Mouse (Mus musculus): ENCODE results near the gene Pkp4. TPM values are rescaled to one million over a fixed set of nuclear protein-coding genes. Genes with fewer than 3 reads are reported as not detected.

Gene Pkp4
- polyA plus RNA-seq, 1 experiment from 2014 or later: 107 TPM

DNA sequence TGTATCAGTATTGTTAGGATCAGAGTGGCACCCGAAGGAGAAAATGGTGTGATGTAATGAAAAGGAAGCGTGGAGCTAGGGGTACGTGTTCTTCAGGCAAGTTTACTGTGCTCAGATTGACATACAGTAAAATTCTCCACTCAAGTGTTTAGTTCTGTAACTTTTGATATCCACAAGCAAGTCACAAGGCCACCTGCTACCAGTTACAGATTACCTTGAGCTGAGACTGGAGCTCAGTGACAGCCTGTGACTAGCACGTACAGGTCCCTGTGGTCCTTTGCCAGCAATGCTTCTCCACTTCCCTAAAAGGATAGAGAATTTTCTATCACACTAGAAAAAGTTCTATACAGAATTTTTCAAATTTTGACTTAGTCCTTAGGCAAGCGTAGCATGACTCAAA lies 73.9 kb downstream of the Pkp4 start:
- no peaks in the 10 kb centered on the region for H3K27me3 ChIP-seq
- no peak for DNase-seq (ENCODE audit: low read depth, low spot score)
- ATAC-seq: no peak
- ChIA-PET POLR2A (no interaction called here), CTCF (no interaction called here)
- in situ Hi-C loops (cut with MboI; ENCODE audit: low pct_unique_long_range_greater_than_20kb): no loop called here
- no peak for TF ChIP-seq CTCF (IDR thresholded peaks at IDR 0.05)

- in situ Hi-C loops (cut with MboI; ENCODE audit: low pct_unique_long_range_greater_than_20kb): no loop called here
- TF ChIP-seq CTCF (IDR thresholded peaks at IDR 0.05): no peak
- ATAC-seq (no peak), DNase-seq (ENCODE audit: low read depth, low spot score) (no peak)
- CTCF ChIA-PET: interaction anchor here (1.2 kb wide), 1 partner anchor 13 kb away, joined by 4 read pairs; no protein-coding TSS in a partner anchor
- POLR2A ChIA-PET: no interaction called here
- no peaks in the 10 kb centered on the region for H3K27me3 ChIP-seq
Observed at GRCm38 (mm10) chr2:59239841-59240395, 79.3 kb downstream of the Pkp4 start.

DNA sequence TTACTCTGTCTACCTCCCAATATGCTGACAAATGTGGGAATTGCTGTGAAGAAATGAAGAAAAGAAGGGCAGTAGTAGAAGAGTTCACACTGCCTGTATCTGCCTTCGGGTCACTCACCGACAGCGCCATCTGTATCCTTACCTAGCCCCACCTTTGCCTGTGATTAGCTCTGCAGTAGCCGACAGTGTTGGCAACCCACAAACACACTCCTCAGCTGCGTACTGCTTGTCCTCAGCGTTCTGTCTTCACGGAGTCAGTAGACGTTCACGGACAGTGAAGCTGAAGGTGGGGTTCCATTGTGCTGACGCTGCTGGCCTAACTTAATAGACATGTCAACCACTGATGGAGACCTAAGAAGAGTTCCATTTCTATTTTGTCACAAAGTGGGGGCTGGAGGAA lies 81.5 kb downstream of the Pkp4 start:
- no peaks in the 10 kb centered on the region for H3K27me3 ChIP-seq
- ChIA-PET CTCF (interaction anchor here (1.0 to 1.1 kb wide), 2 partner anchors 12 to 14 kb away, joined by 3 read pairs; no protein-coding TSS in a partner anchor), POLR2A (no interaction called here)
- in situ Hi-C loops (cut with MboI; ENCODE audit: low pct_unique_long_range_greater_than_20kb): no loop called here
- ATAC-seq (no peak), DNase-seq (ENCODE audit: low read depth, low spot score) (no peak)
- no peak for TF ChIP-seq CTCF (IDR thresholded peaks at IDR 0.05)

GRCm38 (mm10) chr2:59244273-59245097 lies 83.8 kb downstream of the Pkp4 start:
- in situ Hi-C loops (cut with MboI; ENCODE audit: low pct_unique_long_range_greater_than_20kb): no loop called here
- H3K27me3 ChIP-seq: no peaks in the 10 kb centered on the region
- TF ChIP-seq CTCF (IDR thresholded peaks at IDR 0.05): no peak
- POLR2A ChIA-PET: no interaction called here
- no peak for ATAC-seq
- CTCF ChIA-PET: no interaction called here
- no peak for DNase-seq (ENCODE audit: low read depth, low spot score)

DNA sequence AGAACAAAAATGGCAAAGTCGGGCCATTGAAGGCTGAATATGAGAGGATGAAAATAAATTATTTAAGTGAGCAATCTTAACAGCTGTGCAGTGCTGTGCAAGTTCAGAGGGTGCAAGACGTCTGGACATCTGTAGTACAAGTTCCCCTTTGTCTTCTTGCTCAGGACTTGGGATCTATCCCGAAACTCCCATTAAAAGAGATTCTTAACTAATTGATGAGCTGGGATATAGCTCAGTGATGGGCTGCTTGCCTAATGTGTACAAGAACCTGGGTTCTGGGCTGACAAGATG lies 84.4 kb downstream of the Pkp4 start:
- in situ Hi-C loops (cut with MboI; ENCODE audit: low pct_unique_long_range_greater_than_20kb): no loop called here
- POLR2A ChIA-PET: no interaction called here
- no peak for TF ChIP-seq CTCF (IDR thresholded peaks at IDR 0.05)
- H3K27me3 ChIP-seq: no peaks in the 10 kb centered on the region
- CTCF ChIA-PET: no interaction called here
- DNase-seq (ENCODE audit: low read depth, low spot score): no peak
- no peak for ATAC-seq

DNA sequence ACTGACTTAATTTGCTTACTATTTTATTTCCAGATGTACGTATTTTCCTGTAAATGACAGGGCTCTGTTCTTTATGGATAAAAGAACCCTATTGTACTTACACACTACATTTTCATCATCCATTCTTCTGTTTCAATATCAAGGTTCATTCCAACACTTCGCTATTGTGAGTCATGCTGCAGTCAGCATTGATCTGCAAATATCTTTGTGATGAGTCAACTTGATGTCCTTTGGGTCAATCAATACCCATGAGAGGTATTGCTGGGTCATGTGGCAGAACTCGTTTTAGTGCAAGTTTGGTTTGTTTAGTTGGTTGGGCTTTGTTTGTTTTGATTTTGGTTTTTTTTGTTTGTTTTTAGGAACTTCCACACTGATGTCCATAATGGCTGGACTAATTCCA lies 88.2 kb downstream of the Pkp4 start:
- in situ Hi-C loops (cut with MboI; ENCODE audit: low pct_unique_long_range_greater_than_20kb): no loop called here
- ATAC-seq (no peak), DNase-seq (ENCODE audit: low read depth, low spot score) (no peak)
- ChIA-PET POLR2A (no interaction called here), CTCF (no interaction called here)
- no peaks in the 10 kb centered on the region for H3K27me3 ChIP-seq
- TF ChIP-seq CTCF (IDR thresholded peaks at IDR 0.05): no peak

DNA sequence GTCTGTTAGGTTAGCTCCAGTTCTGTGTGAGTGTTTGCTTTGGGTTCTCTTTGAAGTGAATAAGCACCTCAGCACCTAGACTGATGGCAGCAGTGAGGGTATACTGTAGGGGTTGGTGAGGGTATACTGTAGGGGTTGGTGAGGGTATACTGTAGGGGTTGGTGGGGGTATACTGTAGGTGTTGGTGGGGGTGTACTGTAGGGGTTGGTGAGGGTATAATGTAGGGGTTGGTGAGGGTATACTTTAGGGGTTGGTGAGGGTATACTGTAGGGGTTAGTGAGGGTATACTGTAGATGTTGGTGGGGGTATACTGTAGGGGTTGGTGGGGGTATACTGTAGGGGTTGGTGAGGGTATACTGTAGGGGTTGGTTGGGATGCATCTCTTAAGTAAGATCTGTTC lies 92.2 kb downstream of the Pkp4 start:
- ChIA-PET CTCF (no interaction called here), POLR2A (interaction anchor here (0.7 kb wide), 1 partner anchor 85 kb away, joined by 3 read pairs; no protein-coding TSS in a partner anchor)
- no peak for TF ChIP-seq CTCF (IDR thresholded peaks at IDR 0.05)
- DNase-seq (ENCODE audit: low read depth, low spot score) (no peak), ATAC-seq (no peak)
- in situ Hi-C loops (cut with MboI; ENCODE audit: low pct_unique_long_range_greater_than_20kb): no loop called here
- no peaks in the 10 kb centered on the region for H3K27me3 ChIP-seq

DNA sequence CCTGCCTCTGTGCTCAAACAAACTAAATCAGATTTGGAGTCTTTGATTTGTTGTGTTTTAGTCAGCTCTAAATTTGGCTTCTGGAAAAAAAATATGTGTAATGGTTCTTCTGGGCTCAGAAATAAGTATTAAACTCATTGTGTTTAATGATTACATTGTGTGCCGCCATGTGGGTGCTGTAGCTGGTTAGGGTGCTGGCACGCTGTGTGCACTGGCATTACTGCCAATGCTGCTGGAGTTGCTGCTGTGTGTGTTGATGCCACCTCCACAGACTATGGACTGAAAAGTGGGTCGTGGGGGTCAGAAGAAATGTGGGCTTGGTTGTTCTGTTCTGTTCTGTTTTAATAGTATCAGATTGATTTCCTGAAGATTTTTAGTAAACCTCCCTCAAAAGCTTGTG lies 92.8 kb downstream of the Pkp4 start:
- ATAC-seq (no peak), DNase-seq (ENCODE audit: low read depth, low spot score) (no peak)
- TF ChIP-seq CTCF (IDR thresholded peaks at IDR 0.05): no peak
- POLR2A ChIA-PET: interaction anchor here (0.7 kb wide), 1 partner anchor 85 kb away, joined by 3 read pairs; no protein-coding TSS in a partner anchor
- H3K27me3 ChIP-seq: no peaks in the 10 kb centered on the region
- CTCF ChIA-PET: no interaction called here
- in situ Hi-C loops (cut with MboI; ENCODE audit: low pct_unique_long_range_greater_than_20kb): no loop called here

DNA sequence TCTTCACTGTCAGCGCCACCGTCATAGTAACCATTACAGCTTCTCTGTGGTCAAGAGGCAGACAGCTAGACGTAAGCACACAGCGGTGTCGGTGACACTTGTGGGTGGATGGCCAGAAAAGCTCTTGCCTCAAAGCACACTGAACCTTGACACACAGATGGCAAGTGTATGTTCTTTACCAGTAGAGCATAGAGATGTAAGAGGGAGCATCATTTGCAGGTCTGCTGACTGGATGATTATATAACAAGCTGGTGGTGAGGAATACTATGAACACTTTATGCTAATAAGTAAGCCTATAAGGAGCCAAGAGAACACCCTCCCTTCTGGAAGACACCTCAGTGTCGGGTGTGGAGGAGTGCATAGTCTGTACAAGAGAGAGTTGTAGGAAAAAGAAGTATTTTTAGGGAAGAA lies 98.2 kb downstream of the Pkp4 start:
- no peak for ATAC-seq
- ChIA-PET CTCF (no interaction called here), POLR2A (no interaction called here)
- no peak for TF ChIP-seq CTCF (IDR thresholded peaks at IDR 0.05)
- in situ Hi-C loops (cut with MboI; ENCODE audit: low pct_unique_long_range_greater_than_20kb): no loop called here
- no peak for DNase-seq (ENCODE audit: low read depth, low spot score)
- no peaks in the 10 kb centered on the region for H3K27me3 ChIP-seq

- no peak for TF ChIP-seq CTCF (IDR thresholded peaks at IDR 0.05)
- no peaks in the 10 kb centered on the region for H3K27me3 ChIP-seq
- ChIA-PET CTCF (no interaction called here), POLR2A (no interaction called here)
- no peak for DNase-seq (ENCODE audit: low read depth, low spot score)
- ATAC-seq: no peak
- in situ Hi-C loops (cut with MboI; ENCODE audit: low pct_unique_long_range_greater_than_20kb): no loop called here
Observed at GRCm38 (mm10) chr2:59259346-59259745, 98.7 kb downstream of the Pkp4 start.

GRCm38 (mm10) chr2:59261203-59261602 lies 100.6 kb downstream of the Pkp4 start:
- ATAC-seq (no peak), DNase-seq (ENCODE audit: low read depth, low spot score) (no peak)
- no peaks in the 10 kb centered on the region for H3K27me3 ChIP-seq
- in situ Hi-C loops (cut with MboI; ENCODE audit: low pct_unique_long_range_greater_than_20kb): no loop called here
- no peak for TF ChIP-seq CTCF (IDR thresholded peaks at IDR 0.05)
- ChIA-PET POLR2A (no interaction called here), CTCF (no interaction called here)

DNA sequence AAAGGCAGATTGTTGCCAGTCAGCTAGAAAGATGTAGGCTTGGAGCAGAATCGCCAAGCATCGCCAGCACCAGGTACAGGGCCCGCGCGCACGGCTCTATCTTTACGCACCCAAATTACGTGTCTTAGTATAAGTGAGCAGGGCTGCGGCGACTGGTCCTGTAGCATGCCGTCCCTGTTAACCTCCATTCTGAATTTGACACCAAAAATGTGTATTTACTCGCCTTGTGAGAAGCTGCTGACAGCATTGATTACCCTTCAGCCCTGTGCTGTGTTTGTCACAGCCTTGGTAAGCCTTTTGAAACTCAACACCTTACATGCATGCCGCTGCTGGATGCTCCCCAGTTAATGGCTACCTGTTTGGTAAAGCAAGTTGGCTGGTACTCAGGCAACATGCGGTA lies 105.8 kb downstream of the Pkp4 start:
- DNase-seq (ENCODE audit: low read depth, low spot score) (no peak), ATAC-seq (no peak)
- in situ Hi-C loops (cut with MboI; ENCODE audit: low pct_unique_long_range_greater_than_20kb): no loop called here
- H3K27me3 ChIP-seq: no peaks in the 10 kb centered on the region
- no peak for TF ChIP-seq CTCF (IDR thresholded peaks at IDR 0.05)
- ChIA-PET CTCF (no interaction called here), POLR2A (no interaction called here)
